Mouse (Mus musculus): ENCODE measurements around the gene Bend7. TPM values are rescaled to one million over a fixed set of nuclear protein-coding genes. Genes with fewer than 3 reads are reported as not detected.

Gene Bend7
- total RNA-seq (2021), result 1 to 10 TPM; 2.4 to 3.1 TPM
- long read RNA-seq, partial matches to known transcripts, result 0 of 1 reads
- long read RNA-seq, other reads (novel, unspliced or antisense), result 0 of 1 reads

DNA sequence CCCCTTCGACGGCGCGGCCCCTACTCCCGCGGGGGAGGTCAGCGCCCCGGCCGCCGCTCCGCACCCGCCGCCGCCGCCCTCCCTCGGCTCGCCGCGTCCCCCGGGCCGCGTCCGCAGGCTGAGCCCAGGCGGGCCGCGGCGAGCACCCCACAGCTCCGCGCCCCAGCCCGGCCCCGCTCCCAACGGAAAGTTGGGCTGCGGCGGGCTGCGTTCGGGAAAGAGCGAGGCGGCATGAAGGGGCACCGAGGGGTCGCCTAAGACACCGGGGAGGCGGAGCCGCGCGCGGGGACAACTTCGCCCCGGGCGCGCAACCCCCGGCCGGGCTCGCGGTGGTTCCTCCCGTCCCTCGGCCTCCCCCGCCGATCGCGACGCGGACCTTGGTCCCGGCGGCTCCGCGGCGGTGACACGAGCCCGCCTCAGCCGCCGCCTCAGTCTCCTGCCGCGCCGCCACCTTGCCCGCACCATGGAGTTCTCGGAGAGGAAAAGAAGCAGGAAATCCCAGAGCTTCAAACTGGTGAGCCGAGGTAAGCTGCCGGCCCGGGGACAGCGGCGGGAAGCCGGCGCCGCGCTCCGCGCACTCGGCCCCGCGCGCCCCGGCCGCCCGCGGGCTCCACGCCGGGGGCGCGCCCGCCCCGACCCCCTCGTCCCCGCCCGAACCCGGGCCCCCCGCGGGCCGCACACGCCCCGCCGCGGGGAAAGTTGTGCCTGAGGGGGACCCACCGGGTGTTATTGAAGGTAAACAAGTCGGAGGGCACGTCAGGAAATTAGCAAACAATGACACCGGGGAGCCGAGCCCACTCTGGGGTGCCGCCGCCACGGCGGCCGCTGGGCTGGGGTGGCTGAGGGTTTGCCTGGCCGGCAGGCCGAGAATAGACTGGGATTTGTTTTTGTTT is at the start of gene Bend7:
TSS of gene Bend7 (plus strand) at position 63 of the 893 bp plus-strand sequence.
- peak; percentile 23 to 46 for DNase-seq (ENCODE audit: low spot score in 2 of 2)

- no peak for DNase-seq (ENCODE audit: low spot score in 2 of 2)
Measured at GRCm38 (mm10) chr2:4668626-4669025, 49.0 kb upstream of the Bend7 start.

DNA sequence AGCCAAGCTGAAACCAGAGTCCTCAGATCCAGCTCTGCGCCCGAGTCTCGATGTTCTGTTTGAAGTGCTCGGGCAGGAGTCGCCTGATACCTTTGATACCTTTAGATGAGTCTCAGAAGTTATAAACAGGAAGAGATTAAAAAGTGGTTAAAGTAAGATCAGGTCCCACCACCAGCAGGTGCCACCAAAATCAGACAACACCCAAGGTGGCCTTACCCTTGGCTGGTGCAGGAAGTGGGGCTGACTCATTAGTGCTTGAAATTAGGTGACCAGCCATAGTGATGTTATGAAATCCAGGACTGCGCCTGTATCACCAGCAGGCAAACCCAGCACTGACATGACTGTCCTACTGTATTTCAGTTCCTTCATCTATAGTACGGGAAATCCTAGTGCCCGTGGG is 47.9 kb upstream of the Bend7 start:
- no peak for DNase-seq (ENCODE audit: low spot score in 2 of 2)

DNA sequence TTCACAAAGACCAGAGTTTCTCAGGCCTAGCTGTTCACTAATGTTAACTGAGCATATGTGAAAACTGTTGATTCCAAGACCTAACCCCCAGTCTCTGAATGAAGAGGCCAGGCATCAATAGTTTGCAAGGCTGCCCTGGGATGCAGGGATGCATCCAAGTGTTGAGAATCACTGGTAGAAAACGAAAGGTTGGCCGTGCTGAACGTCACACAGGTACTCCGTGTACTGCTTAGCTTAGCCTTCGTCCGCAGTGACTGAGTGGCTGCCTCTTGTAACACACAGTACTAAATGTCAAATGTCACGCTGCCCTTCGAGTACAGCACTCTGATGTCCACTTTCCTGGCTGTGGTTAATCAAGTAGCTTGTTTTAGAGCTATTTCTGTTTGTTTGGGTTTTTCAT is 46.0 kb upstream of the Bend7 start:
- DNase-seq (ENCODE audit: low spot score in 2 of 2), result no peak

DNA sequence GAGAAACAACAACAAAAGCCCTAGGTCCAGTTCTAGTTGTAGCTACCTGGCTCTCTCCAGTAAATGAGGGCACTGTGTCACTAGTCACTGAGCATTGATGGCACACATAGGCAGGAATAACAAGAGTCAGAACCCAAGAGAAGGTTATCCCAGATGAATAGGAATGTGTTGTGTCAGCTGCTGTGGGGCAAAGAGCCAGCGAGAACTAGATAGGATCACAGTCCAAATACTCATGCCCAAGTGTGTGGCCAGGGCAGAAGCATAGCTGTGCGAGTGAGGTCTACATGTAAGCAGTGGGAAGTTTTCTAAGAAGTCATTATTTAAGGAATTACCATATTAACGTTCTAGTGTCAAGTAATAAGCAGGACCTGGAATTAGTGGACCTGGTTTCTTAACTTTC is 37.7 kb upstream of the Bend7 start:
- DNase-seq (ENCODE audit: low spot score in 2 of 2), result no peak

GRCm38 (mm10) chr2:4711262-4711661 is 6.4 kb upstream of the Bend7 start:
- DNase-seq (ENCODE audit: low spot score in 2 of 2), result no peak

DNA sequence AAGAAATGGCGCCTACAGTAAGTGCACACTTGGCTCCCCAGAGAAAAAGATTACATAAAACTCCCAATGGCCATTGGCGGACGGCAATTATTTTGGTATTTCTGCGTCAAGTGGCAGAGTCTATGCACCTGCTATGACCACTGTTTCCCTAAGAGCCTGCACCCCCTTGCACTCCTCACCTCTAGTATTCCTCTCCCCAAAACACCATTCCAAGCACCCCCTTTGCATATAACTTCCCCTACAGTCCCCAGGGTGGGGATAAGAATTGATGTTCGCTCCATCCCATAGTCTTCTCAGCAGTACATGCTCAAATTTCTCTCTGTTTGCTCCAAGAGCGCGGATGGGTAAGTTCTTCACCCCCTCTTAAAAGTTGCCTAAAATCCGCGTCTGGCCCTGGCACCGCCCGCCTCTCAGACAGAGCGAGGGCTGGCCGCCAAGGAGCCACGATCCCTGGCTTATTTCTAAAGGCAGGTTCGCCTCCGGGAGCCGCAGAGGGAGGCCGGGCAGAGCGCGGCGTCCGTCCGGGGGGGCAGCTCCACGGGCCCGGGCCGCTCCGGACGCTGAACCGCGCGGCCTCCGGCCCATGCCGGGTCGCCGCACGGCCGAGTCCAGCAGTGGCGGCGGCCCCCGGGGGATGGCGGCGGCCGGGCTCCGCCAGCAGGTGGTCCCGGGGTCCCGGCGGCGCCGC is 406 bp upstream of the Bend7 start:
- DNase-seq (ENCODE audit: low spot score in 2 of 2), result peak; percentile 20 to 43

DNA sequence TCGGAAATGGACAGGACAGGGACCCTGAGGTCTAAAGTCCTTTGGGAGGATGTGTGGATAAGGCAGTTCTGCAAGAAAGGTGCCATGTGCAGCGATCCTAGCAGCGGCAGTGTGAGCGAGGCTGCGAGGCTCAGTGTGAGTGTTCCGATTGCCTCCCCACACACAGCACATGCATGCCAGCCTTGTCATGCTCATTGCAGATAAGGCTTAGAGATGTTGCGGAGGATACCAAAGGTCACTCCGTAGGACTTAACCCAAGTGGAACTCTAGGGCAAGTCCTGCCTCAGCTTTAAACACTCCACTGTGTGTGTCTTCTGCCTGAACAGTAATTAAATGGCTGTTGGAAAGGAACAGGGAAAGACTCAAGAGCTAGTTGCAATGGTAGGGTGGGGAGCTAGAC is 5.5 kb downstream of the Bend7 start:
- no peak for DNase-seq (ENCODE audit: low spot score in 2 of 2)

GRCm38 (mm10) chr2:4730161-4730560 is 12.5 kb downstream of the Bend7 start:
- DNase-seq (ENCODE audit: low spot score in 2 of 2), result no peak

GRCm38 (mm10) chr2:4733971-4734370 is 16.3 kb downstream of the Bend7 start:
- no peak for DNase-seq (ENCODE audit: low spot score in 2 of 2)

GRCm38 (mm10) chr2:4736095-4736797 is 18.6 kb downstream of the Bend7 start:
- DNase-seq (ENCODE audit: low spot score in 2 of 2), result no peak

GRCm38 (mm10) chr2:4736798-4737155 is 19.1 kb downstream of the Bend7 start:
- DNase-seq (ENCODE audit: low spot score in 2 of 2), result no peak

GRCm38 (mm10) chr2:4751918-4752317 is 34.3 kb downstream of the Bend7 start:
- DNase-seq (ENCODE audit: low spot score in 2 of 2), result no peak

GRCm38 (mm10) chr2:4755716-4756115 is 38.1 kb downstream of the Bend7 start:
- DNase-seq (ENCODE audit: low spot score in 2 of 2), result no peak

GRCm38 (mm10) chr2:4757218-4757617 is 39.6 kb downstream of the Bend7 start:
- no peak for DNase-seq (ENCODE audit: low spot score in 2 of 2)

DNA sequence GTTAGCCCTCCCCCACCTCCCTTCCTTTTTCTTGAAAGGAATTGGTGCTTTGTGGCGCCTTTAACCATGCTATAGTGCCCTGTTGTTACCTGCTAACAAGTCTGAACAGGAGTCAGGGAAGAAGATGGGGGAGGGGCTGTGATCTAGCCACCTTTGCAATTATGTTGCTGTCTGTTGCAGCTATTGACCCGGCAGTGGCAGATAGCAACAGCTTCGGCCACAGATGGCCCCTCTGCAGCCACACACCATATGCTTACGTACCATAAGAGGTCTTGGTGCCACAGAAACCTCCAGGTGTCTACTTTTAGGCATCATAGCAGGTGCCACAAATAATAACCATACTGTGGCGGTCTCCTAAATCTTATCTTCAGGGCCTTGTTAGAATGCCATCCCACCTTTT is 43.1 kb downstream of the Bend7 start:
- DNase-seq (ENCODE audit: low spot score in 2 of 2), result no peak

- DNase-seq (ENCODE audit: low spot score in 2 of 2), result no peak
Measured at GRCm38 (mm10) chr2:4761906-4762305, 44.3 kb downstream of the Bend7 start.

DNA sequence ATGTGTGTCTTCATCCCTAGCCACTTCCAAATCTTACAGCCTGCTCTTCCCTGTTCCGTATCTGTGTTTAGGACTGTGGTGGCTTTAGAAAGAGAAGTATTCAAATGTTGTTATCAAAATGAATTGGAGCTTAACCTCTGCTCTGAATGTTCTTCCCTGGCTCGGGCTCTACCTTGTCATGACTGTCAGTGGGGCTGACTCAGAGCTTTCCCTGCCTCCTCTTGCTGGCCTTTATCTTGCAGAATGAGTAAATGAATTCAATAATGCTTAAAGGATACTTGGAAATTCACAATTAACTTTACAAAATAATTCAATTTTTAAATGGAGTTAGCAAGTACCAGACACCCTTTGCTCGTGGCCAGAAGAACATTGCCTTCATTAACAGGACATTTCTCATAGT is 46.4 kb downstream of the Bend7 start:
- DNase-seq (ENCODE audit: low spot score in 2 of 2), result no peak

DNA sequence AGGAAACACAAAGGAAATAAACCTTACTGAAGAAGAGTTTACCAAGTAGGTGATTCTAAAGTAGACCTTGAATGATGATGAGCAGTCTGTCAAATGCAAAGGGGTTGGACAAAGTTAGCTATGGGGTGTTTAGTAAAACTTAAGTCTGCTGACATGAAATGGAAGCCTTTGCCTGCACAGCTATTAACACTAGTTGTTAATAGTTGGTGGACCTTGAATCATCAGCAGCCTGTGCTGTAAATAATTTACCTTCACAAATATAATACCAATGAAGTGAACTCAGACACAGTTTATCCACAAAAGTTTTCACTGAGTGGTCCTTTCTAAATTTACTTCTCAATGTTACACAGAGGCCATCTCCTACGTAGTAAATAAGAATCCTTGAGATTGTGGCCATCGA is 52.7 kb downstream of the Bend7 start:
- DNase-seq (ENCODE audit: low spot score in 2 of 2), result no peak

- DNase-seq (ENCODE audit: low spot score in 2 of 2), result no peak
Measured at GRCm38 (mm10) chr2:4773911-4774310, 56.3 kb downstream of the Bend7 start.

DNA sequence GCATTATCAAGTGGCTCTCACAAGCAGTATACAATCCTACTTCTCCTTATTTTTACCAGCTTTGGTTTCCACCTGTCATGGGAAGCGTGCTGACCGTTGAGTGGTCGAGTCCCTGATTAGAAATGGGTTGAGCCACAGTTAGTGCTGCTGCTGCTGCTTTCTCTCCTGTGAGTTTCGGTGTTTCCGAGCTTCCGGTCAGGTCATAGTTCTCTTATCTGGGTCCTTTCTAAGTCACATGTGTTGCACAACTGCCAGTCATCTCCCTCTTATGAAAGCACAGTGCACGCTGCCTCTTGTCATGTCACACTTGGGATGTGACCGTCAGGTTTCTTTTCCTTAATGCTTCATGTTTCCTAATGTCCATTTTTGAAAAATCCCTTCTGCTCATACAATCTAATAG is 59.7 kb downstream of the Bend7 start:
- no peak for DNase-seq (ENCODE audit: low spot score in 2 of 2)

GRCm38 (mm10) chr2:4781641-4782040 is 64.0 kb downstream of the Bend7 start:
- no peak for DNase-seq (ENCODE audit: low spot score in 2 of 2)

Data from layer of hippocampus, postnatal 10 days (tissue).